Mouse (Mus musculus) right cerebral cortex, postnatal 14 days (tissue): ENCODE data around the gene Mettl24.

Source experiments
- DNase-seq: peaks from one replicate; pipeline ENCODE4 v3.0.0; 2022

Mettl24 gene

DNA sequence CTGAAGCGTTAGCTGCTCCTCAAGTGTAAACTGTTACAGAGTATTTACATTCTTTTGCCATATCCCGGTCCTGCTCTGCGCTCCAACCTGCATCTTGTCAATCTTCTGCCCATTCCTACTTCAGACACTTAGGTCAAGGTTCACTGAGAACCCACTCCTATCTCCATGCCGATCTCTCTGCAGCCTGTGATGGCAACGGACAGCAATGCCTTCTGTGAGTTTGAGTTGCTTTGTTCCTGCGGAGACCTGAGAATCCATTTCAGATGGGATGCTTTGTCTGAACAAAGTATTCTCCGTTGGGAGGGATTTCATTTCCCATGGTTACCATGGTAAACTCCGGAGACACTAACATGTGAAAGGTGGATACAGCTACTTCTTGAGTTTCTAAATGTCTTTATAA lies 2.6 kb downstream of the Mettl24 start:
- no peak for DNase-seq

DNA sequence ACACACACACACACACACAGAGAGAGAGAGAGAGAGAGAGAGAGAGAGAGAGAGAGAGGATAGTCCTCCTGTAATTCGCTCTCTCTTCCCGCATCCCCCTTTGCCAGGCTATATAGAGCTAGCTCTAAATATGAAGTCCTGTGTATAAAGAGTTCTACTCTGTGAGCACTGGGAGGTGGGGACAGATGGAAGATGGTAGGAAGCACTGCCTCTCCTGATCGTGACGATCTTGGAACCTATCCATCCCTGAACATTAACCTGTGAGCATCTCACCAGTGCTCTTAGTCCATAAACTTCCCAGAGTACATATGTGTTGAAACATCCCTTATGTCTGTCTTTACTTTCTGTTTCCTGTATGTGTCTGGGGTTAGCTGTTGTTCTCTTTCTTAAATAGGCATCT lies 3.9 kb downstream of the Mettl24 start:
- DNase-seq = no peak

DNA sequence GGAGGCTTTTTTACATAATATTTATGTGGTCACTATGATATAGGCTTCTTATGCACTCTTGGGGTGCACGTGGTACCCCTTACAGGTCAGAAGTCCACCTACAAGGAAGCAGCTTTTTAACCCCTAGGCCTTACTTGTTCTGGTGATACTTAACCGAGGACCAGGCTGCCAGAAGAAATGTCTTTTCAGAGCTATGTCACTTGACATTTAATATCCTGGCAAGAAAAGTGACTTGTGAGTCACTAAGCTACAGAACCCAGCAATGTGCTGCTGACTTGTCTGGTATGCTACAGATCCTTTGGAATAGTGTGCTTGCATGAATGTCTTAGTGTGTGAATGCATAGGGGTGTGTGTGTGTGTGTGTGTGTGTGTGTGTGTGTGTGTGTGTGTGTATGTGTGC lies 4.3 kb downstream of the Mettl24 start:
- no peak for DNase-seq

DNA sequence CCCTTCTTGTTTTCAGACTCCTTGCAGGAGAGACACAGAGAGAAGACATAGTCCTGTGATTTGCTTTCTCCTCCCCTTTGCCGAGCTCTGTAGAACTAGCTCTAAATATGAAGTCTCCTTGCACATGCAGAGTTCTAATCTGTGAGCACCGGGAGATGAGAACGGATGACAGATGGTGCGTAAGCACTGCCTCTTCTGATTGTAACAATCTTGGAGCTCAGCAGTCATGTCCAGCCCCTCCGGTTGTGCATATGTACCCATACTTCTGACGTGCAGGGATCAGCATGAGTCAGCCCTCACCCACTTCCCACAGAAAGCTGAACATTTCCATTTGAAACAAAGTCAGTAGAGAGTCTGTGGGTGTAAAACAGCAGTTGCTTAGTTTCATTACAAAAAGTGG lies 5.2 kb downstream of the Mettl24 start:
- DNase-seq = peak; percentile 27

DNA sequence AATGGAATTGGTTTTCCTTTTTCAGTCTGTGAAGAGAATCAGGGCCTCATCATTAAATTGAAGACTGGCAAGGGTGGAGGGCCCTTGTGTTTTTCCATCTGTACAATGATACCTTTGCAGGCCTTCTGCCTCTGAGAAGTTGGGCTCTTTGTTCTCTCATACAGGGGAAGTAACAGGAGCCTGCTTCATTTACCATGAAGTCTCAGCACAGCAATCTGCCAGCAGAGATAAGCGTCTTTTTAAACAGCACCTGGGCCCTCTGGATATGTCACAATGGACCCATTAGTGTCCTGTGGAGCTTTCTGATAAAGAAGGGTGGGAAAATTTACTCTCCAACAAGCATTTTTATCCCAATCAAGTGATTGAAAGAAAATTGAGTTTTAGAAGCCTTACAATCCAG lies 5.8 kb downstream of the Mettl24 start:
- no peak for DNase-seq

DNA sequence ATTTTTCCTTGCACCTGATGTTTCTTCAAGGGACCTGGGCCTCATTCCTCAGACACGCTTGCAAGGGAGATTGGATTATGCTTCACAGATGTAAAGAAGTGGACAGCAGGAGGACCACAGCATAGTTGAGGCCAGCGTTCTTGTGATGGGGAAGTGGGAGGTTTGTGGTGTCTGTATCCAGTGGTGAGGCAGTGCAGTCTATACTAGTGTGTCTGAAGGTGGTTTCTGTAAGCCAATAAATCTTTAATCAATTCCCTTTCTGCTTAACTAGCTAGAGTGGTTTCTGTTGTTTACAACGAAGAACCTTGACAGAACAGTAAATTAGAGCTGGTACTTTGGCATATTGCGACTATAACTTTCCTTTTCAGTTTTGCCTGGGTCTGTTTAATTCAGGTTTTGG lies 15.6 kb downstream of the Mettl24 start:
- no peak for DNase-seq

DNA sequence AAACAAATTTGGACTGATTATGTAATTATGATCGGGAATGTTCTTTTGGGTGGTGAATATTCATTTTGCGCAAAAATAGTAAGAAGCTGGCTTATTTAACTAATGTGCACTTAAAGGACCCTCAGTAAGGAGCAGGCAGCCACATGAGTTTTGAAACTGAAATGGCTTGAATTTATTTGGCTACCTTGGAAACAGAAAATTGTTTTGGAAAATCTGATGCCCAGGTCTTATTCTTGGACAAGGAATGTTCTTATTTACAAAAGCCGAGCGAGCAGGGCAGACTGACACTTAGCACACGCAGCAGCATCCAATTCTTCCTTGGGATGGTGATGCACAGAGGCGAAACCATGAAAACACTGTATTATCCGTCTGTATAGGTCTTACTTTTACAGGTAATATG lies 28.0 kb downstream of the Mettl24 start:
- no peak for DNase-seq

DNA sequence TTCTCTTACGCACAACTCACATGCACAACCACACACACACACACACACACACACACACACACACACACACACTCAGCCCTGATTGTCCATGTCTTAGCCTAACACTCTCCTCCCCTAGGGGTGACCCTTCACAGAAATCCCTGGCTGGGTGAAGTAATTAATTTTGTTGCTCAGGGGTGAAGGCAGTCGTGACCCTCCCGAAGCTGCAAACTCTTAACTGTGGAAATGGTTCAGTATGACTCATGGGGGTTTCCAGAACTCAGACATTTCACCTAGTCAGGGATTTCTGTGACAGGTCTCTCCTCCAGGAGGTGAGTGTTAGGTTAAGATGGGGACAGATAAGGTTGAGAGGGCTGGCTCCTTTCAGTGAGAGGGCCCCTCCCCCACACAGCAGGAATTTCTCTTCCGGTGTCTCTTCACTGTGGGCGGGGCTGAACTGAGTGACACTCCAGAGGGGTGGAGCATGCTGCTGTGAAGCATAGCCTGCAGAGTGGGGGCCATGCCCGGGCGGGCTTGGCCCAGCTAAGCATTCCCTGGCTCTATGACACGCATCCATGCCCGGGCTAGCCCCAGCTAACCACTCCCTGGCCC lies 30.0 kb downstream of the Mettl24 start:
- no peak for DNase-seq

DNA sequence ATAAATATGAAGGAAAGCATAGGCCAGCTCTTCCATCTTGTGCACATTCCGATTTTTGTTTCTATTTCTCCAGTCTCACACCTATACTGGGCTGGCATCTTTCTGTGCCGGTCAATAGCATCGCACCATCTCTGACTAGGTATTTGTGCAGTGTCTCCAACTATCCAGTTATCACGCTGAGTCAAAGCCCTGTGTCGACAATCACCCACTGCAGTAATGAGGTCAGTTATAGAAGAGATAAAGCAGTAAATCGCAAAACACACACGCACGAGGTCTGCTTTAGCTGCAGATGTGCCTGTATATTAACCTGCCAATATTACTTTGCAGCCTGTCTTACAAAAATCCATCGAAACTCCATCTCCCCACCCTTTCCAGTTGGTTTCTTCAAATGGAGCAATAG lies 30.7 kb downstream of the Mettl24 start:
- no peak for DNase-seq

DNA sequence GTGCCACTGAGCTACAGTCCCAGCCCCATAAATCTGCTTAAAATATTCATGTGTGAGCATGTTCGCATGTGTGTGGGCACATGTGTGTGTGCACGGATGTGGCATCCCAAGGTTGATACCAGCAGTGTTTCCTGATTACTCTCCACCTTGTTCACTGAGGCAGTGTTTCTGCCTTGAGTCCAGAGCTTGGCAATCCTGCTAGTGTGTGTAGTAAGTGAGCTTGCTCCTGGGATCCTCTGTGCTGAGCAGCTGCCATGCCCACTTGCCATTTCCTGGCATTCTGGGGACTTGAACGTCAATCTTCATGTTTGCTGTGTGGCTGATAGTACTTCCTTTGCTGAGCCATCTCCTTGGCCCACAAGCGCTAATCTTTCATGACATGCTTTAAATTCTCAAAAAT lies 32.1 kb downstream of the Mettl24 start:
- no peak for DNase-seq

DNA sequence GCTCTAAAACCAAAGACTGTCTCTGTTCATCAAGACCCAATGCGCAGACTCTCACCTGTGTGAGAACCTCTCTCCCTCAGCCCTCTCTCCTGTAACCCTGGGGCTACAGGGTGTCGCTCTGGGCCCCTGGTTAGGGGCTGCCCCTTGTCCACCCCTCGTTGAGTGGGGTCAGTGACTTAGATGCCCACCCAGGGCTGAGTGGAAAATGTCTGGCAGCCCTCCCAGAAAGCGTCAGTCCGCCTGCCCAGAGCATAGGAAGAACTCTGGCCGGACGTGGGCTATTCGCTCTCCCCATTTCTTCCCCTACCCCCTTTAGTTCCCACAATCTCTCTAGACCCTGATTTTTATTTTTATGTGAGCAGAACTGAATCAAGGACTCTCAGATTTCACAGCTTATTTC lies 33.2 kb downstream of the Mettl24 start:
- no peak for DNase-seq

DNA sequence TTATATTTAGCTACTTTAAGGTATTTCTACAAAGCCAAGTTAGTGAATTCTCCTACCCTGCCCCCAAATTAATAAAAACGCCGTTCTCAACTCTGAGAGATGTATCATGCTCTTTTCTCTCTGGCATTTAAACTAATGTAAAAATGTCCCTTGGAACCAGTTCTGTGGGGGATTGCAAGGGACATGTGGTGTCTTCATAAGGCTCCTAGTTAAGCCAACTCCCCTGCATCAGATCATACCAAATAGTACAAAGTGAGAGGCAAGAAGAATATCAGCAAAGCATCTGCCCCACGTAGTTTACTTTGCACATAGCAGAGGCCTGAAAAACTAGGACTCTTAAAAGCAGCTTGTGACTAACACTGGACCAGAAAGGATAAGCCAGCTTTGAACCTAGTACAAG lies 33.6 kb downstream of the Mettl24 start:
- no peak for DNase-seq

DNA sequence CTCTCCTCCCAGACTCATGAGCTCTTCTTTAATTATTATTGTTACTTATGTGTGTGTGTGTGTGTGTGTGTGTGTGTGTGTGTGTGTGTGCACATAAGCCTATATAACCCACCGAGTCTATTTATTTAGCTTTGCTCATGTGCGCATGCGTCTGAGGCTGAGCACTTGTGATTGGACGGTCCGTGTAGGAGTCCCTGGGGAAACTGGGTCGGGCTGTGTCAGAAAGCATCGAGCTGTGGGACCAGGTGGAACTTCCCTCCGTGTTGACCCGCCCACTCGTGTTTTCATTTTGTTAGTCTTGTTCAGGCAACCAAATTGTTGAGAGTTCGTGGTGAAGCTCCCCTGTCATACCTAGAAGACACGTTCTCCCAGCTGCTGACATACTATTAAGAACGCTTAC lies 35.3 kb downstream of the Mettl24 start:
- no peak for DNase-seq

DNA sequence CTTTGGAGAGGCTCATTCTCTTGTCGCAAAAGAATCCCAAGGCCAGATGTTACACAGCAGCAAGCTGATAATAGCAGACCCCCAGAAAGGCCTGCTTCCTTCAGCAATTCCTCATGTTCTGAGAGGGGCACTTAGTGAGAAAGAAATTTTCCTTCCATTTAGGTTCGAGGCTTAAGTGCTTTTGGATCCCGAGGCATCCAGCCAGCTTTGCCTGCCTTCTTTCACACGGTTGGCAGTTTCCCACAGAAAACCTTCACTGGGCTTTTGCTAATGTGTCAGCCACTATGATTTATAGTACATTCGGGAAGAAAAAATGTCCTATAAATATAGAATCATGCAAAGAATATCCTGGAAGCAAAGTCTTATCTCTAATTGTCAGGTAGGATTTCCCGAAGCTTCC lies 36.0 kb downstream of the Mettl24 start:
- peak; percentile 42 for DNase-seq

DNA sequence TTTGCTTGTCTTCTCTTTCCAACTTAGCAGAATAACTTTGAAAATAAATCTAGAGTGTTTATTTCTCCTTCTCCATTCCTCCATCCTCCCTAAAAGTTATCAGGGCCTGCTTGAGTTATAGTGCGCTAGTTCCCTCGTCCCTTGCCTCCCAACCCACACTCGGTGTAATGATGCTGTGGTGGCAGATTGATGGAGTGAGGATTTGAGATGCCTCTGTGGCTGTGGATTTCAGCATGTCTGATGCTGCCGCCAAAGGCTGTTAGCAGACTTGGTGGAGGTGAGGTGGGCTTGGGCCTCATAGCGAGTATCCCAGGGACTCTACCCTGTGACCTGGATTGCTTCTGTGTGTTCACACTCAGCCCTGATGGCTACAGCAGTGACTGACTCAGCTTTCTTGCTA lies 37.8 kb downstream of the Mettl24 start:
- DNase-seq = no peak

DNA sequence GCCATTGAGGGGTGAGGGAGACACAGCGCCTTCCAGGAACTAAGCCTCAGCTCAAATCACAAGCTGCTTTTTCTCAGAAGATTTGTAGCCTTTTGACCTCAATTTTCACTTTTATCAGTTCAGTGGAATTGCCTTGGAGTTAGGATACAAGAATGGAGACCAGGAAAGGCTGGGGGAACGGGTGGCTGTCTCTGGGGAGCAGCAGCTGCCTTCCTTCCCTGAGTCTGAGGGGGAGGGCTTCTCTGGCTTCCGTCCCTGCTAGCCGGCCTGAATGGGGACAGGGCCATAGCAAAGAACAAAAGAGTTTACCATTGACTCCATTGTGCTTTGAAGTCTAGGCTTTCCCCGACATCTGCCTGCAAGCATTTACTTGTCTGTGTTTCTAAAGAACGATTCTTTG lies 41.3 kb downstream of the Mettl24 start:
- no peak for DNase-seq

DNA sequence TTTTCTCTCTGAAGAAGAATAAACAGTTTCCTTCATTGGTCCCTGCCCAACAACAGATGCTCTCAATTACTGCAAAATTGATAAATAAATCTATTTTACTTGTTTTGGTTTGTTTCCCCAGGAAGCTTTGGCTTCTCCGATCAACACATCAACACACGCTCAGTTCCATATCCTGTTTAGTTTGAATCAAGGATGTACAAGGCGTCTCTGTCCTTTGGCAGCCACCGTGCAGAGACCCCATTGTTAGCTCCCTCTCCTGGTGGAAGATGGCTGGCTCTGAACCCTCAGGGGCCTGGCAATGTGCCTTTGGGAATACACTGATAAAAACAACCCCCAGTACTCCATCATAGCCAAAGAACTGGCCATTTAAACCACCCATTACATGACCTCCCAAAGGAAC lies 42.0 kb downstream of the Mettl24 start:
- DNase-seq = no peak

DNA sequence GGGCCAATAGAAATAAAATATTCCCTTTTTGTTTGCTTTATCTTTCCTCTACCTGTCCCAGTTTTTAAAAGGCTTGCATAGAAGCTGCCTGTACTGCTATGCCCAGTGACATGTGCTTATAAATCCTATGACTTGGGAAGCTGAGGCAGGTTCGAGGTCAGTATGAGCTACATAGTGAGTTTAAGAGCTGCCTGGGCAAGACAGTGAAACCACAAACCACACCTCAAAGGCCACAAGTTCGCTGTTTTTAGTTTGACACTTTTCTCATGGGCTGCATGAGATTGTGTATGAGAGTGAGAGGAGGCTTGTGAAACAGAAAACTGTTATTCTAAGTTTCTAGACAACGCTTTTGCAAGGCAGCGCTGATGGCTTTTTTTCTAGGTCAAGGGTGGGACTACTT lies 42.4 kb downstream of the Mettl24 start:
- DNase-seq = no peak

DNA sequence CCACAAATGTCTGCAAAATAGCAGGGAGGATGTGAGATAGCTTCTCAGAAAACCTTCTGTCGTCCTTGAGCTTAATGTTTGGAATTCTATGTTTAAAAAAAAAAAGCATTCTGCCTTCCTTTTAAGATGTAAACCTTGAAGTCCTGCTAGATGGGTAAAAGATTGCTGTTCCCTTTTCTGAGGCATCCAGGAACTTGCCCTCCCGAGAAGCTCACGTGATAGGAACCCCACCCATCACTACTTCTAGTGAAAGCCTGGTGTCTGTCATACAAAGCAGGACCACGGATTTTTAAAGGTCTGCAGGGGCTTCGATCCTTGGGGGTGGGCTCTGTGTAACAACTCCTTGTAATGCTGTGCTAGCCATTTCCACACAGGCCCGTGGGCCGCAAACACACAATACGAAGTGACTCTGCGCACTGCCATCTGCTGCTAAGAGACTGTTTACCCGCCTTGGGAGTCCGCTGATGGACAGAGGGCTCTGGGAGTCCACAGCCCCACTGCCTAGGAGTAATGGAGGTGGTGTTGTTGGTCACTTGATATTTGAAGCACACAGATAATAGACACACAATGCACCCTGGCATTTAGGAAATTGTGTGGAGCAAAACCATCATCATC lies 43.3 kb downstream of the Mettl24 start:
- DNase-seq = no peak

DNA sequence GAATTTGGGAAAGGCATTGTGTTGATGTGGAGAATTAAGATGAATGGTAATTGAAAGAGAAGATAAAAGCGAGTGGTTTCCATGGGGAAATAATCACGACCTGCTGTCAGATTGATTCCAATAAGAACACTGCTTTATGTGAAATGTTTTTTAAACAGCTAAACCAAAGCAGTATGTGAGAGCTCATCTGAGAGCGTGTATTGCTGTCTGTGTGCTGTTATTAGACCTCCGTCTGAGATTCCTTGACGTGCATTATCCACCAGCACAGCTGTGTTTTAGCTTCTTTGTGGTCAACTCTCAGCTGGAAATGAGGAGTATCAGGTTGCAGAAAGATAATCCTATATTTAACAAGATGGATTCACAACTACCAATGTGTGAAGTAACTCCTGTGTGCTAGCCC lies 43.9 kb downstream of the Mettl24 start:
- no peak for DNase-seq

DNA sequence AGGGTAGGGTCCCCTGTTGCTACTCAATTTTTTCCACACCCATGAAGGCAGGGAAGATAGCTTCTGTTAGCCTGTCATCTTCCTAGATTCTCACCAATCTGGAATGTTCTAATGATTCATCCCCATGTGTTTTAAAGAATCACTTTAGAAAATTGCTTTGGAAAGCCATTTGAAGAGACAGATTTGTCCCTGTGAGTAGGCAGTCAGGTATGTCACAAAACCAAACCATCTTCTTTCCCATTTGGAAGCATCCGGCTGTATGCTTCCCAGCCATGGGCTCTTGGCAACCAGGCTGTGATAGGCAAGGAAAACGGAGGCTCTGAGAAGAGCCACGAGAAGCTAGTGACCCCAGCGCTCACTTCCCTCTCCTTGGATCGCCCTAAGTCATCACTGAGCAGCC lies 47.1 kb downstream of the Mettl24 start:
- no peak for DNase-seq

DNA sequence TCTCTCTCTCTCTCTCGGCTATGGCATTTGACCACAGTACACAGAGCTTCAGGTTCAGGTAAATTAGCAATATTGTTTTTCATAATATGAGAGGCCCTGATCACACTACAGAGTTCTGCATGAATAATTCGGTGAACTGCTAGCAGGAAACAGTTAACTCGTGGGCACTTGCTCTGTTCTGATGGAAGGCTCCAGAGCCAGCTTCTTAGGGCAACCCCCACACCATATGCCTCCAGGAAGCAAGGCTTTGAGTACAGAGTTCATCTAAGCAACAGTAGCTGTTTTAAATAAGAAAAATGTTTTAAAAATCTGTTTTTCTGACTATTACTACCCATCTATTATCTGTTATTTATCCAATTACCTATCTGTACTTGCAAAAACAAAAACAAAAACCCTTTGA lies 50.2 kb downstream of the Mettl24 start:
- no peak for DNase-seq

DNA sequence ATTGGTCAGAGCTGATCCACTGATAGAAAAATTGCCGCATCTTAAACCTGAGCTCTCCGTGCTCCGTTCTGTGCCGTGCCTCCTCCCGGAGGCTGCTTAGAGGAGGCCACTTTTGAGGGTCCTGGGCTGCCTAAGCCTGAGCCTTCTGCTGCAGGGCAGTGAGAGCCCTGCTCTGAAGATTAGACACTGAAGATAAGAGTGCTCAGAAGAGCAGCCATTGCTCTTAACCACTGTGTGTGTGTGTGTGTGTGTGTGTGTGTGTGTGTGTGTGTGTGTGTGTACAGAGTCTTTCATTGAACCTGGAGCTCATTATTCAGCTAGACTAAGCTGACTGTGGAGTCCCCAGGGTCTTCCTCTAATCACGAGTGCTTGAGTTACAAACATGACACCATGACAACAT lies 53.1 kb downstream of the Mettl24 start:
- DNase-seq = no peak

DNA sequence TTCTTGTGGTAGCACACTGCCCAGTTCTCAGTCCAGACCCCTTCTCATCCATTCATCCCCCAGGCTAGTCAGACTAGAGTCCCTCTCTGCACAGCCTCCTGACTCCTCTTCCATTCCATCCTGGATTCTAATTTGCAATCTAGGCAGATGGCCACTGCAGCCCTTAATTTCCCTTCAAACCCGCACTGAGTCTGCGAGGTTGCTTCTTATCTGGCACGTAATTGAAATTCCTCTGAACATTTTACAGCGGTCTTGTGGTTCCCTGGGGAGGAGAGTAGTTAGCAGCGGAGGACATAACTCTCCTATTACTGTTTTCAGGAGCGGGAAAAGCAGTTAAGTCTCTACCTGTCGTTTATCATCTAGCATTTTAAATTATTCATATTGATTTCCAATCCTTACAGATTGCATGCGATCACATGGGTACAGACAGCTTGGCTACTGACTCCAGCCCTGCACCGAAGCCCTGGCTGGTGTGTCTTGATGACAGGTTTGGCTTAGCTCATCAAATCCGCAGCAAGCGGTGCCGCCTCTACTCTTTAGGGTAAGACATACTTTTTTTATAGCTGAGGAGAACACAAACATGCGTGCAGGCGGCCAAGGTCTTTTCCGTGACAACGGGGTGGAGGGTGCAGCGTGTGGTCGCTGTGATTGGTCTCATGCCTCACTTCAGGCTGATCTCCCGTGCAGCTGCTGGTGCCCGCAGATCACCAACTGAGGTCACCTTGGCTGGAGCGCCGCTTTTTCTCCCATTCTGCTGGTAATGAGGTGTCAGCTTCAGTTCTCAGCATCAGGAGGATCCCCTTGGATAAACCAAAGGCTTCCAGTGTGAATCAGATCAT lies 54.4 kb downstream of the Mettl24 start:
- DNase-seq = peak; percentile 23

DNA sequence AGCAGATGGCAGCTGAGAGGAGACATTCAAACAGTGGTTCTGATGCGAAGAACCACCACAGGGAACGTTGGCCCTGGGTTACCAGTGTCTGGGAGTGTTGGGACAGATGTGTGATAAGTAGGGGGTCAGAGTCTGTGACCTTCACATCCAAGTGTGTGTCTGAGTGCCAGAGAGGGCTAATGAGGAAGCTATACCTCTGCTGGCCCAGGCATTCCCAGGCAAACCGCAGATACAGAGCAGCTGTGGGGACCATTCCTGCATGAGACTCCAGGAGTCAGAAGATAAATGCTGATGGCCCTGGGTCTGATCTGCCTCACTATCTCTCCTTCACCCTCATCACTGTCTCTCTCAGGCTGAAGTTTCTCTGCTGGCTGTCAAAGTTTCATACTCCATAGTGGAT lies 57.6 kb downstream of the Mettl24 start:
- DNase-seq = no peak
